Mouse (Mus musculus) gastrocnemius, postnatal 36 days (tissue): Measurements from ENCODE around the gene Ell. TPM values are rescaled to one million over a fixed set of nuclear protein-coding genes. Genes with fewer than 3 reads are reported as not detected.

Source experiments
- DNase-seq, 2 experiments: peaks; one replicate each; pipeline ENCODE4 v3.0.0; 2022
- intact Hi-C: fragments of 180-260 bp; cut with DNase I; formaldehyde crosslinking; loops from one replicate; pipeline ENCODE4 v1.15.1; 2025
- total RNA-seq, 2 experiments: library from RNA; stranded (reverse); gene quantifications; 2 replicates each; pipeline ENCODE4 v1.2.3; 2021

The Ell gene
- total RNA-seq, 2 experiments from 2014 or later, result 9.6 to 10.5 TPM

DNA sequence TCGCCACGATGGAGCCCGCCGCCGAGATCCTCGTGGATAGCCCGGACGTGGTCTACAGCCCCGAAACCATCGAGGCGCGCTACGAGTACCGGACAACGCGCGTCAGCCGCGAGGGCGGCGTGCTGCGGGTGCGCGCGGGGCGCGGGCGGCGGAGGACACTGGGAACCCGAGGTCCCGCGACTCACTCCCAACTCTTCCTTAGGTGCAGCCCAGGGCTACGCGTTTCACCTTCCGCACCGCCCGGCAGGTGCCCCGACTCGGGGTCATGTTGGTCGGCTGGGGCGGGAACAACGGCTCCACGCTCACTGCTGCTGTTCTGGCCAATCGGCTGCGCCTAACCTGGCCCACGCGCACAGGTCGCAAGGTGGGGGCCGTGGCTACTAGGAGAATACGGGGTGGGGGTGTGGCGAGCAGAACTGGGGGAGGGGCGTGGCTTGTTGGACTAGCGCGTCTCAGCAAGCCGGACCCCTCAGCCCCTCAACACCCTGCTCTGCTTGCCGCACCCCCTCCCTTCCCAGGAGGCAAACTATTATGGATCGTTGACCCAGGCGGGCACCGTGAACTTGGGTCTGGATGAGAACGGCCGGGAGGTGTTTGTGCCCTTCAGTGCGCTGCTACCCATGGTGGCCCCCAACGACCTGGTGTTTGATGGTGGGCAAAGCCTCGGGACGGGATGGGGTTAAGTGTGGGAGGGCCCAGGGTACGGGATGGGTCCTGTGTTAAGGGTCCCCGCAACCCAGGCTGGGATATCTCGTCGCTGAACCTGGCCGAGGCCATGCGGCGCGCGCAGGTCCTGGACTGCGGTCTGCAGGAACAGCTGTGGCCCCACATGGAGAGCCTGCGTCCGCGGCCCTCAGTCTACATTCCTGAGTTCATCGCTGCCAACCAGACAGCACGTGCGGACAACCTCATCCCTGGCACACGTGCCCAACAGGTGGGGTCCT lies 55.6 kb downstream of the Ell start:
- intact Hi-C loops, result no loop called here
- no peak for DNase-seq

DNA sequence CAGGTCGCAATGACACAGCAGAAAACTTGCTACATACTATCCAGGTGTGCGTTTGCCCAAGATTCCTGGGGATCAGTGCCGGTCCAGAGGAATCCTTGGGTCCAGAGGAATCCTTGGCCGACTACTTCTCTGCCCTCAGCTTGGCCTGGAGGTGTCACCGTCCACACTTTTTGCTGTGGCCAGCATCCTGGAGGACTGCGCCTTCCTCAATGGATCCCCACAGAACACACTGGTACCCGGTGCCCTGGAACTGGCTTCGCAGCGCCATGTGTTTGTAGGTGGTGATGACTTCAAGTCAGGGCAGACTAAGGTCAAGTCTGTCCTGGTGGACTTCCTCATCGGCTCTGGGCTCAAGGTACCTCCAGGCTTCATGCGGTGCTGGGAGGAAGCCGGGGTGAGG lies 56.6 kb downstream of the Ell start:
- DNase-seq, result no peak
- intact Hi-C loops, result no loop called here

DNA sequence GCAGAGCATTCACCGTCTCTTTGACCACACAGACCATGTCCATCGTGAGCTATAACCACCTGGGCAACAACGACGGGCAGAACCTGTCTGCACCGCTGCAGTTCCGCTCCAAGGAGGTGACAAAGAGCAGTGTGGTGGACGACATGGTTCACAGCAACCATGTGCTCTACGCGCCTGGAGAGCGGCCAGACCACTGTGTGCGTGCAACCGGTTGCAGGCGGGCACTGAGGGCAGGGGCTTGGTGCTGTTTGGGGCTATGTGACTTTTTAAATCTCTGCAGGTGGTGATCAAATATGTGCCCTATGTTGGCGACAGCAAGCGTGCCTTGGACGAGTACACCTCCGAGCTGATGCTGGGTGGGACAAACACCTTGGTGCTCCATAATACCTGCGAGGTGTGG lies 57.0 kb downstream of the Ell start:
- intact Hi-C loops, result no loop called here
- DNase-seq, result no peak

DNA sequence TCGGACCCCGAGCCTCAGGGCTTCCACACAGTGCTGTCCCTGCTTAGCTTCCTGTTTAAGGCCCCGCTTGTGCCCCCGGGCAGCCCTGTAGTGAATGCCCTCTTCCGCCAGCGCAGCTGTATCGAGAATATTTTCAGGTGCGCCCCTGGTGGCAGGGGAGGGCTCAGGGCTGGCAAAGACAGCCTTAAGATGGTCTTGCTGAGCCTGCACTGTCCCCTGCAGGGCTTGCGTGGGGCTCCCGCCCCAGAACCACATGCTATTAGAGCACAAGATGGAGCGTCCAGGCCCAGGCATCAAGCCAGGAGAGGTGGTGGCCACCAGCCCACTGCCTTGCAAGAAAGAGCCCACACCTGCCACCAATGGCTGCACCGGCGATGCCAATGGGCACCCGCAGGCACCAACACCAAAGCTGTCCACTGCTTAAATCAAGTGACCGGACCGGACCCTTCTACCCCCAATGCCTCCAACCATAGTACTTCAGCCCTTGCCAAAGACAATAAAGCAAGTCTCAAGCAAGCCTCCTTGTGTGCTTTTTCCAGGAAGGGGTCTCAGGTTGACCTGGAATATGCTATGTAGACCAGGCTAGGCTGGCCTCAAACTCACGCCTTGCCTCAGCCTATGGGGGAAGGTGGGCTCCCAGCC lies 57.6 kb downstream of the Ell start:
- intact Hi-C loops, result no loop called here
- DNase-seq, result no peak

DNA sequence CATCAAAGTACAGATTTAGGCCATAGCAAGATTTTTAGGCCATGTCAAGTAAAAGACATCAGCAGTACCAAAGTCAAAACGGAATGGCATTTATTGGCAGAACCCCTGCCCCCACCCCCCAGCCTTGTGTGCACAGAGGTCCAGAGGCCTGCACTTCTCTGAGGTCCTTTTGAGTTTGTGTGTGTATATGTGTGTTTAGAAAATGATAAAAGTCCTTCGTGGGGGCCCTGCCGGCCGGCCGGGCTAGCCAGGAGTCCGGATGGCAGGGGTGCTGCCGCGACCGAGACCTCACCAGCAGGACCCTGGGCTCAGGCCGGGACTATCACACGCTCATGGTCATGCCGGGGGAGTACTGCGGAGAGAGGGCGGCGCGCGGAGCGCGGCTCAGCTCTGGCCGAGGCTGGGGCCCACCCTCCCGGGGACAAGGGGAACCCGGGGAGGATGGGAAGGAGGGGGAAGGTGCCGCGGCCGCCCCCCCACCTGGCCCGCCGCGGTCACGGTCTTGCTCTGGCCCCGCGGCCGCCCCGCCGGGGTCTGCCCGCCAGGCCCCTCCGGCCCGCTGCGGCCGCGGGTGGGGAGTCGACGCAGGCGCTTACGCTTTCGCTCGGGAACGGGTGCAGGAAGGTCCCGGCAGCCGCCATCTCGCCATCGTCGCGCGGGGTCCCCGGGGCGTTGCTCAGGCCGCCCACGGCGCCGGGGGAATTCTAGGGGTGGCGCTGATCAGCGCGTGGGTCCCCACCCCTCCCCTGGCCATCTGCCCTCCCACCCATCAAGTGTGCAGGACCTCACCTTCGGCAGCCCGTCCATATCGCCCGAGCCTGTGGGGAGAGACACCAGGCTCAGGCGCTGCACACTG lies 58.4 kb downstream of the Ell start:
- intact Hi-C loops, result no loop called here

DNA sequence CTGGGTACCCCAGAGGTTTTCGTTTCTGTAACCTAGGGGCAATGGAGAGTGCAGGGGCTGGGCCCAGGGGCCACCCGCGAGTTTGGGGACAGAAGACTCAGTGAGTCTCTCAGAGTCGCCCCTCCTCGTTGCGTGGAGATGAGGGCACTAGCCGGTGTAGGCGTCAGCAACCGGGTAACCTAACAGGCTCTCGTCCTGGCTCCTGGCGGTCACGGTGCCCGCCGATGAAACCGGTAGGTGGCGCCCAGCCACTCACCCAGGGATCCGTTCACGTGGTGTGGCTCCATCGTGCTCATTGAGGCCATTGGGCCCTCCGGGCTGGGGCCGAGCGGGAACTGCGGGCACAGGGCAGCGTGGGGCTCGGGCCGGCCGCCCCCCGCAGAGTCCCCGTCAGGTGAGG lies 59.0 kb downstream of the Ell start:
- intact Hi-C loops, result no loop called here
- peak; percentile 67 to 69 for DNase-seq

More for the DNA sequence above, 58.4 kb downstream of the Ell start:
- DNase-seq, result no peak

DNA sequence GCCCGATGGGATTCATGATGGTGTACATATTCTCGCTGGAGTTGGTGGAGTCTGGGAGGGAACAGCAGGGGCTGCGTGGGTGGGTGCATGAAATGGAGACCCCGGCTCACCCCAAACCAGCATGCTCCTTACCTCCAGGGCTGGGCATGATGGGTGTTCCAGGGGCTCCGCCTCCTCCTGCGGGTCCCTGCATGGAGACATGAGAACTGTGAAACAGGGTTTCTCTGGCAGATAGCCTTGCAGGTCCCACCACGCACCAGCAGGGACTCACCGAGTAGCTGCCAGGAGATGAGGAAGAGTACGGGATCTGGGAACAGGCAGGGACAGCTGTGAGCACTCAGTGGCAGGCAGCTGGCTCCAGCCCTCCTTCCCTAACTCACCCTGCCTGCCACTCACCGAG lies 59.5 kb downstream of the Ell start:
- intact Hi-C loops, result no loop called here

DNA sequence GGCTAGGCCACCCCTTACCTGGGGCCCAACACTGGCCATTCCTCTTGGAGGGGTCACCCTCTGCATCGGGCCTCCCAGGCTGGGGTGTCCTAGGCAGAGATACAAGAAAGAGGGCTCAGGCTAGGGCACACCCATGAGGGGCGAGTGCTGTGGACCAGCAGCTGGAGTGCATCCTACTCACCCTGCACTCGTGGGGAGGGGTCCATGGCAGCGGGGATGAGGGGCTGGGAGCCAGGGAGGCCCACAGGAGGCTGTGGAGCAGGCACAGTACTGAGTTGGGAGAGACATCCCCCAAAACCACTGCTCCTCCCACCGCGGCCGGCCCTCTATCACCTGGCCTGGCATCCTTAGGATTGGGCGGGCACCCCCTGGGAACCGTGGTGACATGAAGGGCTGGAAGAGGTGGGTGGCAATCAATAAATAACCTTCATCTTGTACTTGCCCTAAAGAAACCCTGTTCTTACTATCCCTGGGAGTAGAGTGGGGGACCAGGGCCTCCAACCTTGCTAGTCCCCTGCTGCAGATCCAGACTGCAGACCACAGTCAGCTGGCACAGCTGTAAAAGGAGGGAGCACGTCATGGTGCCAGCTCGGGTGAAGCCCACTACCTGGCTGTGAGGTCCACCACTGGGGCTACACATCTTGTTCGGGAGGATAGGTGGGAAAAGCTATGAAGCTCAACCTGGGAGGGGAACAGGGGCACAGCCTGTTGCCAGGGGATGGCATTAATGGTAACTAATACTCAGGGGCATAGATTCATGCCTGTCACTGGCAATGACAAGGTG lies 60.4 kb downstream of the Ell start:
- intact Hi-C loops, result no loop called here
- DNase-seq, result no peak

More for the DNA sequence above, 59.5 kb downstream of the Ell start:
- DNase-seq, result no peak

DNA sequence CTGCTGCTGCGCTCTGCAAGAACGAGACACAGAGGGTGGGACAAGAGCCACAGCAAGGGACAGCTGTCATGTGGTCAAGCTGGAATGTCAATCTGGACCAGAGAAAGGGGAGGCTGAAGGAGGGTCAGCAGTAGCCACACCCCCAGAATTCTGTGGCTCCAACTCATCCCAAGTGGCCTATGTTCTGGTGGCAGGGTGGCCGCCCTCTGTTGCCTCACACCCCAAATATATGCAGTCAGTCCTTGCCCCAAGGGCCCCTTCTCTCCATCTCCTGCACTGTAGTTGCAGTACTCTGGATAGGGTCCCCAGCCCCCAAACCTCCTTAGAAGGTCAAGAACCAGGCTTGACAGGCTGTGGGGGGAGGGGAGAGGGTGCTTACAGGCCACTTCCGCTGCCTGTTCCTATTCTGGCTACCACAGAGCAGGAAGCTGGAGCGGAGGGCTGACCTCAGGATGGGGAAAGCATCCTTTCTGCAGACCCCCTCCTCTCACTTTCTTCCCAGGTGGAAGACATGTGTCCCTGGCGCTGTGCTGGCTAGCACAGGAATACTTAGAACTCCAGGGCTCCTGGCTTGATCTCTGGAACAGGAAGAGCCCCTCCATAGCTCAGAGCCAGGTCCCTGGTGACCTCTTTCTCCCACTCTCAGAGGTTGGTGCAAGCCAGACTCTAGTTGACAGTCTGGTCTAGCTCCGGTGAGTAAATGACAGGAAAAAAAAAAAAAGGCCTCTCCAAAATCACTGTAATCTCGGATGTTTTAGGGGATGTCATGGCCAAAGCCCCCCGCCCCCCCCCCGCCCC lies 61.4 kb downstream of the Ell start:
- DNase-seq, result no peak
- intact Hi-C loops, result no loop called here

DNA sequence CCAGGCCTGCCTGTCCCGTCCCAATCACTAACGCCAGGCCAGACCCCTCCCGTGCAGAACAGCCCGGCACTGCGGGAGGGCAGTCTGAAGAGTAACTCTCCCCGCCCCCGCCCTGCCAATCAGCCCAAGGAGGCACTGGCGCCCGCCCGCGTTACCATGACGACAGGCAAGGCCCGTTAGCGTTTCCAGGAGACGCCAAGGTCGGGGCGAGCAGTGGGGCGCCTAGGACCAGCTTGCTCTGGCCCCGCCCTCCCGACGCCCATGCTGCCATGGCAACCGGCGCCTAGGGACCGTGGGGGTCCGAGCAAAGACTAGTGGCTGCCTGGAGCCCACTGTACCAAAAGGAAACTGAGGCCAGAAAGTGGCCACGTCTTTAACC lies 62.0 kb downstream of the Ell start:
- intact Hi-C loops, result no loop called here
- peak; percentile 43 to 54 for DNase-seq

DNA sequence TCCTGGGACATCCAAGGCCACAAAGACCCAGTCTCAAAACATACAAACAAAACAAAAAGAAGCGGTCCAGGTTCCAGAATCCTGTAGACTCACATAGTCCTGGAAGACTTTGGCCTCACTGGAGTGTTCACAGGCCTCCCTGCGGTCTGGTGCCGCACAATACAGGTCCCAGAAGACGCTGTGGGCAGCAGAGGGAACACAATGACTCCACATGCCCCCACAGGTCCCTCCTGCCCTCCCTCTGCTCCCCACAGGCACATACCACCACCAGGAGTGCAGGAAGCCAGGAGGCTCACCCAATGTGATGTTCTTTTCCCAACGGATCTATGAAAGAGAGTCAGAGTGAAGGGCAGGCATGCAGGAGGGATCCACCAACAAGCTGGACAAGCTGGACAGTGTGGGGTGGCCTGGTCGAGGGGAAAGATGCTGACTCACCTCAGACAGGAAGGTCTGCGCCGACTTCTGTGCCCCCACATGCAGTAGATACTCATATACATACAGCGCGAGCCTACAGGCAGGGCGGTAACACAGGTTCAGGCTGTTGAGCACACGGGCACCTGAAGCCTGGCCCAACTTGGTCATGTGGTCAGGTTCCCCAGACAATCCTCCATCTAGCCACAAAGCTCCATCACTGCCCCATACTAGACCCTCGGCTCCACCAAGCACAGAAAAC lies 63.0 kb downstream of the Ell start:
- intact Hi-C loops, result no loop called here

DNA sequence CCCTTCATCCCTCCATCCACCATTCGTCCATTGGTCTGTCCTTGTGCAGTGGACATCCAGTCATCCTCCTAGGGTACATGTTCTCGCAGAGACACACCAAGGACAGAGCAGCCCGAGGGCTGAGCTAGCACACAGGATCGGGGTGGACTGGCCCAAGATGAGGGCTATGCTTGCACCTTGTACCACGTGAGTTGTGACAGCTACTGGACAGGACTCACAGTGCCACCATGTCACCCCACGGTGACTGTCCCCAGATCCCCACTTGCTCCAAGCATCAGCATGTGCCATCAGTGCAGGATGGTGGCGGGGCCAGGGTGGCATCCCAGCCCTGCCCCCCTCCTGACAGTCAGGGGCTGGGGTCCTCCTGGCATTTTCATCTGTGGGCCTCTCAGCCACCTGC lies 65.3 kb downstream of the Ell start:
- intact Hi-C loops, result no loop called here
- DNase-seq, result no peak

More for the DNA sequence above, 63.0 kb downstream of the Ell start:
- DNase-seq, result no peak

DNA sequence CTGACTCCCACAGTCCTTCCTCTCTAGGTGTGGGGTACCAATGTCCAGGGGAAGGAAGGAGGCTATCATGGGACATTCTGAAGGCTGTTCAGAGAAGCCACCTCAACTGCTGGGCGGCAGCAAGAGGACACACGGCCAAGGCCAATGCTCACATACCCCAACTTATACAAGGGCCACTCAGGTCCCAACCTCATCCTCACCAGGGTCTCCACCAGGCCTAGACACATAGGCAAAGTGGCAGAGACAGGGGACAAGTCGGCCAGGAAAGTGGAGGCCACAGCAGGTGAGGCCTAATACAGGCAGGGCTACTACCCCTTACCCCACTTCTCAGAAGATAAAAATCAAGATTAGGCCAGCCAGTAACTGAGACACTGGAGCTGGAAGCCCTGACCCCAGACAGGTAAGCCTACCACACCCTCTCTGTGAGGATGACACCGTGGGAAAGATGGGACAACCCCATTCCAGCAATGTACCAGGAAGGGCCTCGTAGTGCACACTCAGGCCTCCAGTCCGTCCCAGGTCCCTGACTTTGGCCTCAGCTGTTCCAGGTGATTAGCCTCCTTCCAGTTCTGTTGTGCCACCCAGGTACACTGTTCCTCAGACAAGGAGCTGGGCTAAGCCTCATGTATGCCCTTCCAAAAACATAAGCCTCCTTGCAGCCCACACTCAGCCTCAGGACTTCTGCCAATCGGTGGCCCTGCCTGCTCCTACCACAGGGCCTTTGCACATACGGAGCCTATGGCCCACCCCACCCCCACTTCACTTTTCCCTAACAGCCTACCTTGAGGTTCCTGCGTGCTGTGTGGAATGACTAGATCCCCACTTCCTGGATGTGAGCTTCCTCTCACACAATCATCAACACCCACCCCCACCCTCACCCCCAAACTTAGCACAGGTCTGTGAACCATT lies 66.9 kb downstream of the Ell start:
- no peak for DNase-seq
- intact Hi-C loops, result no loop called here

DNA sequence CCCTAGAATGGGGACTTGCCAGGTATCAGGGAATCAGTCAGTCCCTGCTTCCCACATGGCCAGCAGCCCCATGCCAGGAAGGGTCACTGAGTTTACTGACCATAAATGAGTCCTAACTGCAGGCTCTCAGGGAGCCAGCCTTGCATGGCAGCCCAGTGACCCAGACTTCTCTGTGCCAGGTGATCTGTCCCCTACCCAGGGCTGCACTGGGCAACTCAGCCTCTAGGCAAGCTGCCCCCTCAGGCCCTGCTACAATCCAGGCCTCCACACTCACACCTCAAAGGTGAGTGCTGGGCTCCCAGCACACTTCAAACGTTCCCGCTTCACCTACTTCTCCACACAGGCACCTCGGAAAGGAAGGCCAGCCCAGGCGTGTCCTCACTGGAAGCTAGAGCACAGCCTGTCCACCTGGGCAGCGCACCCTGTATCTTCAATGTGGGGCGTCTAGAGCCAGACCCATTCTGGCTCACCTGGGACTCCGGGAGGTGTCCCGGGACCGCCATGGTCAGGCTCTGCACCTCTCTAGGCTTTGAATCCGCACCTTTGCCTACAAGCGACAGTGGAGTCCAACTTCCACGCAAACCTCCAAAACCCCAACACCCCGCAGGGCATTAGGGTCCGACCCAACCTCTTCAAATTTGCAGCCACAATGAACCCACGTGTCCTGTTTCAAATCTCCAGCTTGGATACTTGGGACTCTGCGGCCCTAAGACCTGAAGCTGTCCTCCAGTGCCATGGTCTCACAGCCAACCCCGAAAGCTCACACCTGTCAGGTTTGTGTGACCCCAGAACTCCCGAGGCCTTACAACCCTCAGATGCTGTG lies 67.7 kb downstream of the Ell start:
- DNase-seq, result no peak
- intact Hi-C loops, result no loop called here

DNA sequence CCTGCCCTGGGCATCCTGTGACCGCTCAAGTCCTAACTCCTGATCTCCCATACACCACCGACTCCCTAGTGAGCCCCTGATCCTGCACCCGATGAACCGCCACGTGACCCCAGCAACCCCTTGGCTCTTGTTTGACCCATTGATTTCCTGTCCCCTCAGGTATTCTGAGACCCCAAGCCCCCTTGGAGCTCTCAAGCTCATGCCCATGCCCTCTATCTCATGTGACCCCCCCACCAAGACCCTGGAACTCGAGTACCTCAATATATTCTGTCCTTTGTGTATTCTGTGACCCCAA lies 68.3 kb downstream of the Ell start:
- DNase-seq, result no peak

DNA sequence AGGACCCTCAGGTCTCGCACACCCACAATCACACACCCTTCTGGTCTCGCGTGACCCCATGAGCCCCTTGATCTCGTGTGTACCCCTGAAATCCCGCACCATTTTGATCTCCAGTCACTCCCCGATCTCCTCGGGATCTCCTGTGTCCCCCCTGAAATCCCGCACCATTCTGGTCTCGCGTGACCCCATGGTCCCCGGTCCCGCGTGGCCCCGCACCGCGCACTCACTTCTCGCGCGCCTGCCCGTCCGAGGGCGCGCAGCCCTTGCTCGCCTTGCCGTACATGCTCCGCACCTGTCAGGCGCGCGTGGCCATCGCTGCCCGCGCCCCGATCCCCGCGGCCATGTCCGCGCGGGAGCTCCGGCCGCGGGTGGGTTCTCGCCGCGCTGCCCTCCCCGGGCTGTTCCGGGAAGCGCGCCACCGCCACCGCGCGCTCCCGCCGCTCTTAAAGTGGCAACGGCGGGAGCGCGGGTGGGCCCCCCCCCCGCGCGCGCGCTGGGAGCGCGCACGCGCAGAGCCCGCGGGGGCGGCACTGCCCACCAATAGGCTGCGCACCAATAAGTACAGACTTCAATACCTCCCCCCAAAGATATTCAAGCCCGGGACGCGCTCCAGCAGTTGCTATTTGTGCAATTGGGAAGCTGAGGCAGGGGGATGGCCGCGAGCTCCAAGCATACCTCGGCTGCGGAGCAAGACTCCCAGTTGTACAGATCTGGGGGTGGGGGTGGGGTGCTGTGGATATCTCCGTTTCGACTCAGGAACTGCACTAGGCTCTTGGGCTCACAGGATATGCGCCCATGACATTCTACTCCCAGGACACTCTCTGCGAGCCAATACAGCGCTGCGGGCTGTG lies 68.9 kb downstream of the Ell start:
- peak in 1 of 2 experiments; percentile 64 for DNase-seq

More for the DNA sequence above, 68.3 kb downstream of the Ell start:
- intact Hi-C loops, result no loop called here

More for the DNA sequence above, 68.9 kb downstream of the Ell start:
- intact Hi-C loops, result no loop called here
